Mouse (Mus musculus) midbrain, embryonic 16.5 days (tissue): Measurements from ENCODE around the gene Kcnn3. TPM values are rescaled to one million over a fixed set of nuclear protein-coding genes. Genes with fewer than 3 reads are reported as not detected.

Source experiments
- ATAC-seq: fragments of 200-750 bp; cut with Nextera tagmentation; 2 replicates; pipeline ENCODE4 v1.8.0; 2017; ENCODE audit warnings: moderate TSS enrichment
- H3K27ac ChIP-seq: fragments of 300-500 bp; sonication (generic); 2 replicates; pipeline ENCODE4 v1.5.1; 2014; ENCODE audit warnings: mild to moderate bottlenecking, low read length, mixed read lengths
- H3K27me3 ChIP-seq: fragments of 300-500 bp; sonication (generic); 2 replicates; pipeline ENCODE4 v1.6.1; 2014; ENCODE audit warnings: low read depth, low read length, mixed read lengths; ENCODE audit not compliant: control insufficient read depth, insufficient read depth
- H3K36me3 ChIP-seq: fragments of 300-500 bp; sonication (generic); 2 replicates; pipeline ENCODE4 v1.6.1; 2014; ENCODE audit warnings: mild to moderate bottlenecking, low read length, moderate library complexity, mixed read lengths; ENCODE audit not compliant: control insufficient read depth, insufficient read depth
- H3K4me1 ChIP-seq: fragments of 300-500 bp; sonication (generic); 2 replicates; pipeline ENCODE4 v1.6.1; 2014; ENCODE audit warnings: mild to moderate bottlenecking, low read length, mixed read lengths; ENCODE audit not compliant: control insufficient read depth, insufficient read depth
- H3K4me2 ChIP-seq: fragments of 300-500 bp; sonication (generic); 2 replicates; pipeline ENCODE4 v1.6.1; 2014; ENCODE audit warnings: mild to moderate bottlenecking, low read length, mixed read lengths
- H3K4me3 ChIP-seq: fragments of 300-500 bp; sonication (generic); 2 replicates; pipeline ENCODE4 v1.5.1; 2014; ENCODE audit warnings: low read depth, mild to moderate bottlenecking, low read length, moderate library complexity, mixed read lengths
- H3K9ac ChIP-seq: fragments of 300-500 bp; sonication (generic); 2 replicates; pipeline ENCODE4 v1.6.1; 2014; ENCODE audit warnings: low read depth, low read length, mixed read lengths
- H3K9me3 ChIP-seq: fragments of 300-500 bp; sonication (generic); replicated peaks from 2 replicates; pipeline ENCODE4 v1.6.1; 2014; ENCODE audit warnings: mild to moderate bottlenecking, low read length, mixed read lengths; ENCODE audit not compliant: control insufficient read depth, poor library complexity, severe bottlenecking
- WGBS: fragments of 180-500 bp; shearing (Covaris S2); extraction: QIAGEN DNeasy Blood & Tissue Kit; methylation state at CpG from one replicate; pipeline ENCODE4 v1.1.7; 2014; 5-methylcytosine and 5-hydroxymethylcytosine counted together
- polyA plus RNA-seq: library from polyadenylated mRNA; unstranded; fragments of >200 nt; fragmentation: Nextera tagmentation; extraction: Ambion mirVana; gene quantifications from 2 replicates; pipeline ENCODE4 v1.2.1, GENCODE M21; 2015

The Kcnn3 gene
- polyA plus RNA-seq, 1 experiment from 2014 or later = 10.0 TPM

DNA sequence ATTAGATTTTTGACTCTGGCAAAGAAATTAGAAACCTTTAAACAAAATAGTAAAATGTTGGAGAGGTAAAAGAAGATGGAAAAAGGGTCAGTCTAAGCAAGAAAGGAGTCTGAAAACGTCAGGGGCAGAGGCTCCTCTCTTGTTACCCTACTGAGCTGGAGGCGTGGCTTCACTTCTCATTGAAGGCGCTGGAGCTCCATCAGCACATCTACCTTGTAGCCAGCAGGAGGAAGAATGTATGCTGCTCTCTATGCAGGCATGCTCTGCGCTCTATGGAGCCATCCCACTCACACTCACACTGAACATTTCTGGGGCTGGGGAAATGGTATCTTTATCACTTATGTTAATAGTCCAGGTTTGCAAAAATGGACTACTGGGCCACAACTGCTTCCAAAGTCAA is 103.6 kb downstream of the Kcnn3 start:
- Histone ChIP-seq H3K9ac (no peak overlapping the region), H3K4me2 (no peak overlapping the region), H3K27me3 (no peaks in the 10 kb centered on the region), H3K9me3 (no peaks in the 10 kb centered on the region), H3K27ac (peak overlapping the region; percentile 58; the same call in 1 of the 2 replicates), H3K36me3 (no peaks in the 10 kb centered on the region), H3K4me1 (peaks cover 40% of the 10 kb centered on the region), H3K4me3 (no peak overlapping the region)
- ATAC-seq = no peak
- 29% methylated on average over 4 of the region's 4 CpGs for WGBS

DNA sequence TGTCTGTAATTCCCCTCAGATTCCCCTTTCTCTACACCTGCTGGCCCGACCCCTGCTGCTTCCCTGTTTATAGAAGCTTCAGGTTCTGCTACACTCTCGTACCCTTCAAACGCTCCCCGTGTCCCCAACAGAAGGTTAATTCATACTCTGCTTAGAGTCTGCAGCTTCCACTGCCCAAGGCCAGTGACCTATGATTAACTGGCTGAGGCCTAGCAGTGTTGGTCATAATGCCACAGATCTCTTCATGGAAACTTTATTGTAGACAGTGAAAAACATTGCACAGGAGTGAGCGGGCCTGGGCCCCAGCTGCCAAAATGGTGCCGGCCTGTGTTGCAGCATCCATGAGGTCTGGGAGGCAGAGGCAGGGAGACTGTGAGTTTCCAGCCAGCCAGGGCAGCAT is 104.0 kb downstream of the Kcnn3 start:
- Histone ChIP-seq H3K36me3 (no peaks in the 10 kb centered on the region), H3K4me1 (peaks cover 40% of the 10 kb centered on the region), H3K4me2 (no peak overlapping the region), H3K9ac (no peak overlapping the region), H3K27me3 (no peaks in the 10 kb centered on the region), H3K27ac (peak overlapping the region; percentile 58), H3K4me3 (no peak overlapping the region), H3K9me3 (no peaks in the 10 kb centered on the region)
- WGBS = 57% methylated on average over 6 of the region's 6 CpGs
- no peak for ATAC-seq

DNA sequence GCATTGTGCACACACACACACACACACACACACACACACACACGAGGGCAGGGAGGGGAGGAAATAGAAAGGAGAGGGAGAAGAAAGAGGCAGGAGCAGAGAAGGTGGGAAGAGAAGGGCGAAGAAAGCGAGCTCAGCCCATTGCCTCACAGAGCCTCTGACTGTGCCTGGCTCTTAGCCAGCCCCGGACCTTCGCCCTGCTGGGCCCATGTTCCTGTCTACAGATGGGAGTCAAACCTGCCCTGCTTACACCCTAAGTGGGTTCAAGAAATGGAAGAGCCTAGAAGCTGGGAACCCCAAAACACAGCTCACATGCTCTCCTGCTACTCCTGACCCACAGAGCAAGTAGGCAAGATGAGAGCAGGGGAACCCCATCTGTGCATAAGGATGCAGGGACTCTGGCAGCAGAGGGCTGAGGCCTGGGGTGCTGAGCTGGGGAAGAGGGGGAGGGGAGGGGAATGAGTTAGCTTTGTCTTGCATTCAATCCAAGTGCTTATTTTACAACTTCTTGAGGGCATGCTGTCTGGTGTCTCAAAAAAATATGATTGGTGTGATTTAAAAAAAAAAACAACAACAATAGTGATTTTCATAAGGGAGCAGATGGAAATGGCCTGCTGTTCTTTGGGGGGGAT is 105.0 kb downstream of the Kcnn3 start:
- Histone ChIP-seq H3K4me2 (no peak overlapping the region), H3K4me3 (no peak overlapping the region), H3K27me3 (no peaks in the 10 kb centered on the region), H3K4me1 (peaks cover 38% of the 10 kb centered on the region), H3K27ac (peak overlapping the region; percentile 58; the same call in 1 of the 2 replicates), H3K9me3 (no peaks in the 10 kb centered on the region), H3K36me3 (no peaks in the 10 kb centered on the region), H3K9ac (no peak overlapping the region)
- ATAC-seq = no peak
- WGBS = 44% methylated on average over 5 of the region's 5 CpGs

DNA sequence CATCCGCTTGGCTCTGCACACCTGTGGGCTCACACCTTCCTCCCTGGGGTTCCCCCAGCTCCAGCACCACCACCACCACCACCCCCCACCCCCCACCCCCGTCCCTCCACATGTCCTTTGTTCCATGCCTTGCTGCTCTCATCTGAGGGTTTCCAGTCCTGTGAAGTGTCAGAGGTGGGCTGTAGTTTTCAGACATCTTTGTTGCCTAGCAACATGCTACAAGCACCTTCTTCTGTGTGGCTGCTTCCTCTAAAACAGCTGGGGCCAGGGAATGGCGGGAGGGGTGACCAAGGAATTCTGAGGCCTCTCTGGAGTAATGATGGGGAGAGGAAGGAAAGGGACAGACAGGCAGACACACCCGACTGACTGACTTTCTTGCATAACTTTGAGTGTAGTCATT is 106.6 kb downstream of the Kcnn3 start:
- H3K9me3 ChIP-seq = no peaks in the 10 kb centered on the region
- H3K4me1 ChIP-seq = peaks cover 38% of the 10 kb centered on the region
- H3K4me2 ChIP-seq = no peak overlapping the region
- H3K27ac ChIP-seq = peak overlapping the region; percentile 66
- peak; percentile 18; the same call in 1 of the 2 replicates for ATAC-seq
- 39% methylated on average over 4 of the region's 4 CpGs for WGBS
- no peak overlapping the region for H3K9ac ChIP-seq
- no peaks in the 10 kb centered on the region for H3K36me3 ChIP-seq
- H3K4me3 ChIP-seq = no peak overlapping the region
- H3K27me3 ChIP-seq = no peaks in the 10 kb centered on the region

DNA sequence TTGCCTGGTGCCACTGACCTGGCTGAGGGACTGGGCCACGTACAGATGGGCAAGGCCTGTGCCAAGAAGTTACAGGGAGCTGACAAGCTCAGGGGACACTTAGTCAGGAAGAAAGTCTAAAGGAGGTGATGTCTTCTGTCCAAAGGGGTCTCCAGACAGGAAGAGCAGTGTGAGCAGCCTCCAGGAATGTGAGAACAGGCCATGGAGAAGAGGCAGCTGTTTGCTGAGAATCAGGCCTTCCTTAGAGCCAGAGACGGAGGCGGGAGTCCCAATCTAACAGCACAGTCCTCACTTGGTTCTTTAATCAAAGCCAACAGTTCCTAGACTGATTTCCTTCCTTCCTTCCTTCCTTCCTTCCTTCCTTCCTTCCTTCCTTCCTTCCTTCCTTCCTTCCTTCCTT is 109.8 kb downstream of the Kcnn3 start:
- H3K9ac ChIP-seq = no peak overlapping the region
- no peaks in the 10 kb centered on the region for H3K9me3 ChIP-seq
- 78% methylated on average over 3 of the region's 3 CpGs for WGBS
- no peaks in the 10 kb centered on the region for H3K27me3 ChIP-seq
- H3K27ac ChIP-seq = no peak overlapping the region
- no peak for ATAC-seq
- H3K4me3 ChIP-seq = no peak overlapping the region
- H3K4me1 ChIP-seq = peaks cover 22% of the 10 kb centered on the region
- H3K4me2 ChIP-seq = no peak overlapping the region
- H3K36me3 ChIP-seq = no peaks in the 10 kb centered on the region

DNA sequence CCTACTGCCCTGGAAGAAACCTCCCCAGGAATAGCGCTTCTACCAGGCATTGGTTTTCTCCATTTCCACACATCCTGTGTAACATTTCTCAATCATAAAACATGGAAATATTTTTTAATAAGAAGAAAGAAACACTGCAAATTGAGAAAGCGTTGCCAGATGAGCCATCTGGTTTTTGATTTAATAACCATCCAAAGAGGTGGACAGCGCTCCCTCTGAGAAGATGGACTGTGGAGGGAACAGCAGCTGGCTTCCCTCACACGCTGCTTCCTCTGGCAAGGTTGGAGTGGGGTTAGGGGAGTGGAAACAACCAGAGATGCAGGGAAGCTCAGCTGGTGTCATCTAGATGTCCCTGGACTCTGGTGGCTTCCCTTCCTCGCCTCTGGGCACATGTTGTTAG is 111.8 kb downstream of the Kcnn3 start:
- Histone ChIP-seq H3K4me1 (peaks cover 4% of the 10 kb centered on the region), H3K9me3 (no peaks in the 10 kb centered on the region), H3K4me2 (no peak overlapping the region), H3K9ac (no peak overlapping the region), H3K27me3 (no peaks in the 10 kb centered on the region), H3K36me3 (no peaks in the 10 kb centered on the region), H3K27ac (no peak overlapping the region), H3K4me3 (no peak overlapping the region)
- no peak for ATAC-seq
- WGBS = 92% methylated on average over 5 of the region's 5 CpGs

DNA sequence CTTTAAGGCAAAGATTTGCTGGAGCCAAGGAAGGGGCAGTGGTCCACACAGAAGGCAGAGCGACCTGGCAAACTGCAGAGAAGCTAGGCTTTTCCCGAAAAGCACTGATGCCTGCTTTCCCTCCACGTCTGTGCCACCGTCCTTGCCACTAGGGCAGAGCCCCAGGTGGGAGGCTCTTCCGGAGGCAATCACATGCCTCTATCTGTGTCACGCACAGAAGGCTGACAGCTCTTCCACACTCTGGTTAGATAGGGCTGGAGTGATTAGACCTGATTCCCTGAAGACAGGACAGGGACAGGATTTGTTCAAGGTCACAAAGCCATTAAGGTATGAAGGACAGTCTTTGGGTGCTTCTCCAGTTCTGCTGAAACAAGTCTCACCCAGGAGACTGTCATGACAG is 113.6 kb downstream of the Kcnn3 start:
- 76% methylated on average over 6 of the region's 6 CpGs for WGBS
- no peak overlapping the region for H3K4me2 ChIP-seq
- H3K9me3 ChIP-seq = no peaks in the 10 kb centered on the region
- H3K27me3 ChIP-seq = no peaks in the 10 kb centered on the region
- 0 out of 2 replicates have a peak, but pooled peaks have one; percentile 28 for ATAC-seq
- H3K9ac ChIP-seq = peak overlapping the region; percentile 18; the same call in 1 of the 2 replicates
- no peaks in the 10 kb centered on the region for H3K36me3 ChIP-seq
- no peak overlapping the region for H3K27ac ChIP-seq
- no peaks in the 10 kb centered on the region; the same call in 1 of the 2 replicates for H3K4me1 ChIP-seq
- H3K4me3 ChIP-seq = no peak overlapping the region

DNA sequence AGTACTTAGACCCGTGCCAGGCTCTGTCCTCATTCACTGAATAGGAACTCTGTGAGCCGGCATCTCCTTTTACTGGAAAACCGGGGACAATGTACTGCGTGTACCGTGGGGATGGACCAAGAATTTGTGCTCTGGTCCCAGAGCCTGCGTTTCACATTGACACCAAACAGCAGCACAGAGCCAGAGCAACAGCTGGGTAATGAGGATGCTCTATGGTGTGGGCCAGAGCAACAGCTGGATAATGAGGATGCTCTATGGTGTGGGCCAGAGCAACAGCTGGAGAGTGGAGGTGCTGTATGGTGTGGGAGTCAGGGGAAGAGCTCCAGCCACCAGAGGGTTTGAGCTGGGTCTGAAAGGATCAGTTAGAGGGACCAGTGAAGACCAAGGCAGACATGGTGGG is 114.0 kb downstream of the Kcnn3 start:
- peak; percentile 39; the same call in 1 of the 2 replicates for ATAC-seq
- H3K4me3 ChIP-seq = no peak overlapping the region
- H3K4me2 ChIP-seq = no peak overlapping the region
- no peaks in the 10 kb centered on the region for H3K36me3 ChIP-seq
- H3K27me3 ChIP-seq = no peaks in the 10 kb centered on the region
- no peak overlapping the region for H3K27ac ChIP-seq
- no peak overlapping the region for H3K9ac ChIP-seq
- WGBS = 91% methylated on average over 6 of the region's 6 CpGs
- H3K9me3 ChIP-seq = no peaks in the 10 kb centered on the region
- H3K4me1 ChIP-seq = no peaks in the 10 kb centered on the region; the same call in 1 of the 2 replicates

DNA sequence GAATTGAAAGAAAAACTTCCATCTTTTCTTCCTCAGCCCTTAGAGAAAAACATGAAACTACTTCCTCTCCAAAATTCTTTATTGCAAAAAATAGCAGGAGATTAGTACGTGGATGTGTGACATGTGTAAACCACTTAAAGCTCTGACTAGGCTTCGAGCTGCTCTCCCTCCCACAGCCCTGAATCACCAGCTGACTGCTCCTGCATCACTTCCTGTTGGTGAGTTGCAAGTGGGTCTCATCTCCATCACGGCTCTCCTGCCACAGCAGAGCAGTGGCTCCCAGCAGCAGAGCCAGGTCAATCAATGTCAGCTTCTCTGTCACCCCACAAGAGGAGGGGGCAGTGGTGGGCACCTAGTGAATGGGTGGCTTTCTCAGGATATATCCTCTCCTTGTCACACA is 120.8 kb downstream of the Kcnn3 start:
- Histone ChIP-seq H3K4me2 (no peak overlapping the region), H3K27me3 (no peaks in the 10 kb centered on the region), H3K36me3 (no peaks in the 10 kb centered on the region), H3K4me1 (peaks cover 8% of the 10 kb centered on the region), H3K4me3 (no peak overlapping the region), H3K9me3 (no peaks in the 10 kb centered on the region), H3K27ac (no peak overlapping the region), H3K9ac (no peak overlapping the region)
- WGBS = 49% methylated on average over 3 of the region's 3 CpGs
- ATAC-seq = no peak
